Mouse (Mus musculus): Measurements from ENCODE around the gene Cul7. TPM values are rescaled to one million over a fixed set of nuclear protein-coding genes. Genes with fewer than 3 reads are reported as not detected.

The Cul7 gene
- 10 to 100 TPM in 1 of 2 experiments, 1 to 10 TPM in 1; 4.5 to 10.7 TPM for polyA plus RNA-seq (2017; shearing (Covaris generic))

DNA sequence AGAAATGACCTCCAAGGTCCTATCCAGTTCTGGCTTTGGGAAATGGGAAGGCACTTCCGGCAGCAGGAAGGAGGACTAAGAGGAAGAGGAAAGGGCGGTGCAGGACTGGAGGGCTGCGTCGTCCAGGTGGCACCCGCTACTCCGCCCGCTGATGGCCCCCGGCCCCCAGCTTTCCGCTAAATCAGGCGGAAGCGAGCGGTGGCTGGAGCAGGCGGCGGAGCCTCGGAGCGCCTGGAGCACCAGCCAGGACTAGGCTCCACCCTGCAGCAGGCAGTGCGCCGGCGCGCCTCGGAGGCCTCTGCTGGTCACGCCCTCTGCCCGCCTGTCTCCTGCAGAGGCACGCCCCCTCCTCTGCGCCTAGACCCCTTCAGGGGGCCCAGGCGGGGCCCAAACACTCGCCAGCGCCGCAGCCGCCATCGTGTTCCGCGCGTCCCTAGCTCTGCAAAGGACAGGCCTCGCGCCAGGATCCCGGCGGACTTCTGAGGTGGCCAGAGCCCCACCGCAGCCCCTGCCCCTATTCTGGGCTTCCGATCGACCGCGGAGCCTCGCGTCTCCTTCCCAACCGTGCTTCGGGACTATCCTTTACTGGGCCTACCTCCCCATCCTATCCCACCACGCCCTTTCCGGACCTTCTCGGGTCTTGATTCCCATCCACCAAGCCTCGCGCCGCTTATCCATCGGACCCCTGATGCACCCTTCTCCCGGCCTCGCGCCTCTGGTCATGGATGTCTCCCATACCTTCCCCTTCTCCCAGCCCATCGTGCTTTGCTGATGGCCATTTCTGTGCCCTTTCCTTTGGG, at the start of gene Cul7:
TSS of gene Cul7 (plus strand) at position 106 of the 800 bp plus-strand sequence.

DNA sequence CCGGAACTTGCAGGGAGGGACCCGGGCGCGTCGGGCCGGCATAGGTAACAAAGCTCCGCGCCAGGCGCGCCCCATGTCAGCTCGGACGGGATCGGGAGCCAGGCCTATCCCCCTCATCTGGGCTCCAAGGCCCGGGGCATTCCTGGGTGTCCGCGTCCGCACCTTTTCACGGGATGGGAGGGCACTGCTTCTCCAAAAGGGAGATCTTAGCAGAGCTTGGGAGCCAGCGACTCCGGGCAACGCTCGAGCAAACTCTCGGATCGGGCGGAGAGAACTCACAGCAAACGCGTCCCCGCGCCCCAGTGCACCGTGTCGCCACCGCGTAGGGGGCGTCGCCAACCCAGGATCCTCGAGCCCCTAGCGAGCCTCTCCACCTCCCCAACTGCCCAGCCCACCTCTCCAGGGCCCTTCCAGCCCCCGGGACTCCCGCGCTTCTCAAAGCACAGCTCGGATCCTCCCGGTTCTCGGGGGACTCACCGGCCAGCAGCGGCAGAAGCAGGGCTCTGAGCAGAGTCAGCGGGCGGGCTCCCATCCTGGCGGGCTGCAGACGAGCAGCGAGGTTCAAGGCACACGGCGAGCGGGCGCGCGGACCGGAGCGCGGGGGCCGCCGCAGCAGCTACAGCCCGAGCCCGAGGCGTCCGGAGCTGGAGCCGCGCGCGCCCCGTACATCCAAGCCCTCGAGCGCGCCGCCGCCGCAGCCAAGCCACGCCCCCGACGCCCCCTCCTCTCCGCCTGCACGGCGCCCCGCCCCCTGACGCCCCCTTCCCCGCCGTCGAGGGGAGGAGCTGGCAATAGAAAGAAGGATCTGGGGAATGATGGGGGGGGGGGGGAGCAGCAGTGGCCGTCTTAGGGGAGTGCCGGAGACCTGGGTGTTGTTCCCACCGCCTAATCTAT, 21.1 kb upstream of the Cul7 start, which contains the start of gene Ptk7:
TSS of gene Ptk7 (minus strand) at position 714 of the 894 bp plus-strand sequence.

DNA sequence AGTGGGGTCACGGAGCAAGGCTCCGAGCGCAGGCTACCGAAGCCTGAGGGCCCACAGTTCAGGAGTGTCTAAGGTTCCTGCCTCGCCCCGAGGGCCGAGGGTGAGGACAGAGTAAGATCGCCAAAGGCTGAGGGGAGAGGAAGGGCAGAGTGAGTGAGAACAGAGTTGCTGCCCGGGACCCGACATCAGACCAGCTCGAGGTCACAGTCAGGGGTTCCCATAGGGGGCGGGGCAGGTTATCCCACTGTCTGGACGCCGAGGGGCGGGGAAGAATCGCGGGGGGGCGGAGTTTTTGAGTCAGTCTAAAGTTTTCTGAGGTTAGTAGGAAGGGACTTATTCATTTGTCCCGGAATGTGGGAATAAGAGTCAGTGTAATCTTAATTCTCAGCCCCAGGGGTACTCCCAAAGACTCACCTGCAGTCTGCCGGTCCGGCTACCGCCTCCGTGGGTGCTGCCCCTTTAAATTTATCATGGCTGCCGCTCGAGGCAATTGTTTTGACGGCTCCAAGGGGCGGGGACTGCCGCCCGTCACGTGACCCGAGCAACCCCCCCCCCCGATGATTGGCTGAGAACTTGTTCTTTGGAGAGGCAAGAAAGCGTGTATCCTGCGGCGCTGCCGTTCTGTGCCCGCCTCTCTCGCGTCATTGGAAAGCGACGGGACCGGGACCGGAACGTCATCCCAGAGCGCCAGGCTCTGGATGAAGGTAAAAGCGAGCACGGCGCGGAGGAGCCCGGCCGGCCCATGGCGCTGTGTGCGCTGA, 4.4 kb upstream of the Cul7 start, which contains the start of the genes Klc4 and Mrpl2:
TSS of gene Klc4 (minus strand) at position 462 of the 761 bp plus-strand sequence.
TSS of gene Mrpl2 (plus strand) at position 669 of the 761 bp plus-strand sequence.

DNA sequence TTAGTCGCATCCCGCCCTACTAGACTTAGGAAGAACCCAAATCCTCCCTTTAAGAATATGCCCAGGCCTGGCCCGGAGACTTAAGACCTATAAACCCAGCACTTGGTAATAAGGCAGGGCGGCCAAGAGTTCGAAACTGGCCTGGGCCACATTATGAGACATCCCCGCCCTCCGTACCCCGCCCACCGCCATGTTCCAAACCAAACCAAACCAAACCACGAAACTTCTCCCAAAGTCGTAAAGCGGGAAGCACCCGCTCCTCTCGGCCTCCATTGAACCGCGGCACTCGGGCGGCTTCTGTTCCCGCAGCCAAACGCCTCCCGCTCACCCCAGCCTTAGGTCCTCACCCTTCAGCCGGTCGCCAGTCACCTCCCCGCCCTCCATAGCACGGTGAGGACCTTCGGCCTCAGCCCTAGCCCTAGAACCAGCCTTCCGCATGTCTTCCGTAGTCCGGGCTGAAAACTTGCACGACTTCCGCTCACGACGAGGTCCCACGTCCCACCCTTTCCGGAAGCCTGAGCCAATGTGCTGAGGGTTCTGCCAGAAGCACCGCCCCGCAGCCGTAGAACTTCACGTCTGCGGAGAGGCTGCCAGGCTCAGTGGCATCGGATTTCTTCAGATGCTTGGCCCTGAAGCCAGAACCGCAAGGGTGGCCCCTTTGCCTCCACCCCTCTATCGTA, 23.9 kb downstream of the Cul7 start, which contains the start of gene Rrp36:
TSS of gene Rrp36 (minus strand) at position 503 of the 680 bp plus-strand sequence.

DNA sequence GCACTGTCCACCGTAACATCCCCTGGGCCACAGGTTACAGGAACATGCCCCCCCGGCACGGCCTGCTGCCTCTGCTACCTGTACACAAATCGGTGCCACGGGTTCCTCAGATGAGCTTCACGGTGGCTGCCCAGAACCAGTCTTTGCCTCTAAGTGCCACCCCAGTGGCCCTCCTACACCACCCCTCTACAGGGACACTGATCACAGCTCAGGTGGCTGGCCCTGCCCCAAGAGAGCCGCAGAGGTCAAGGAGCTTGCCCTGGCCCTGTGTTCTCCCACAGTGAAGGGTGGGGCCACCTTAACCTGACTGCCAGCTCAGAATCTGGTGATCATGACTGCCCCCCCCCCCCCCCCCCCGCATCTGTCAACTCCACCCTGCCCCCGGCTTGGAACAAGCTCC, 28.3 kb downstream of the Cul7 start, which contains the start of gene Mea1:
TSS of gene Mea1 (plus strand) at position 378 of the 400 bp plus-strand sequence.

DNA sequence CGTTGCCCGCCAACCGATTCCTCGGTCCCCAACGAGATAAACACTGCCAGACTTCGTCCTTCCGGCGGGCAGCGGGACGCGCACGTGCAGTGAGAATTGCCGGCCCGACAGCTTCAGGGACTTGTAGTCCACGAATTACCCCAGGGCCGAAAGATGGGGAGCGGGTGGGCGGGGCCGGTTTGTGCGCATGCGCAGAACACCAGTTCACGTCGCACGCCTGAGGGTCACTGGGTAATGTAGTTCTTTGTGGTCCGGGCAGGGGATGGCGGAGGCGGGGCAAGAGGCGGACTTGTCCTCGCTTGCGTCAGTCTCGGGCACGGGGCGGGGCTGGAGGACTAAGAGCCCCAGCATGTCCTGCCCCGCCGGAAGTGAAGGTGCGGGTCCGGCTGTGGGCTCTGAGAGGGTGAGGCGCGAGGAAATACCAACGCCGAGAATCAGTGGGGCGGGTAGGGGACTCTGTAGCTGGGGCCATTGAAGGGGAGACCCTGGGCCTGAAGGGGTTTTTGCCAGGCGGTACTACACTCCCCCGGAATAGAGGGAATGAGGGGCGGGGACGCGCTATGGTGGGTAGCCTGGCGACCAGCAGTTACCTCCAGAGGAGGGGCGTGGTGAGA, 30.7 kb downstream of the Cul7 start, which contains the start of gene Klhdc3:
TSS of gene Klhdc3 (minus strand) at position 155 of the 614 bp plus-strand sequence.

DNA sequence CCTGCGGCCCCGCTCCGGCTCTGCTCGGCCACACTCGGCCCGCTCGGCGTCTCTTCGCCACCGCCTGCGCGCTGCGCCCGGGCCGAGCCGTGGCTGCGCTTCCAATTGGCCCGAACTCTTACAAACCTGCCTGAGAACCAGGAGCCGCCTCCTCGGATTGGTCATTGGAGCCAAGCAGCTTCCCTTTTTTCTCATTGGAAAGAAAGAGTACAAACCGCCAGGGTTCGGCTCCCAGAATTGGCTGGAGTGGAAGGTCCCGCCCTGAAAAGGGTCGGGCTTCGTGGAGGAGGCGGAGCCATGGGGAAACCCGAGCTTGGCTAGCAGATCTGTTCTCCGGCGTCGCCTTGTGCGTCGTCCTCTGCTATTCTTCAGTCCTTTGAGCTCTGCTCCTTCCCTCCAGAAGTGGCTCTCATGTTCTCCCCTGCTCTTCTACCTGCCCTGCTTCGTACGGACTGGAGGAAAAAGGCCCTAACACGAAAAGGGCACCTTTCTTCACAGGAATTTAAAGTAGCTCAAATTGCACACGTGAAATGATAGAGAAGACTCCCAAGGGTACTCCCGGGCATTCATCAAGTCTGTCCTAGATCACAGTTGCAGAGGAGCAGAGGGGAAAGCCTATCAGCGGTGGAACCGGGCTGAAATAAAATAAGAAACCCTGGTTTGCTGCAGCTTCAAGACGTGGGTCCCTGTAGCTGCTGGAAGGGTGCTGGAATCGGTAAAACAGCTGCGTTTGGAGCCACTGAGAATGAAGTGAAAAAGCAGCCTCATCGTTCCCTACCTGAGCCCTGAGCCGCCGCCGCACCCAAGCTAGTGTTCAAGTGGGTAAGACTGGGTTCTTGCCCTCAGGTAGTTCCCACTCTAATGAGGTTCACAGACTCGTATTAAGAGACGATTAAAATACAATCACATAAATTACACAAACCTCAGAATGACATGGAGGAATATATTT, 55.0 kb downstream of the Cul7 start, which contains the start of gene Ppp2r5d:
TSS of gene Ppp2r5d (minus strand) at position 225 of the 949 bp plus-strand sequence.

DNA sequence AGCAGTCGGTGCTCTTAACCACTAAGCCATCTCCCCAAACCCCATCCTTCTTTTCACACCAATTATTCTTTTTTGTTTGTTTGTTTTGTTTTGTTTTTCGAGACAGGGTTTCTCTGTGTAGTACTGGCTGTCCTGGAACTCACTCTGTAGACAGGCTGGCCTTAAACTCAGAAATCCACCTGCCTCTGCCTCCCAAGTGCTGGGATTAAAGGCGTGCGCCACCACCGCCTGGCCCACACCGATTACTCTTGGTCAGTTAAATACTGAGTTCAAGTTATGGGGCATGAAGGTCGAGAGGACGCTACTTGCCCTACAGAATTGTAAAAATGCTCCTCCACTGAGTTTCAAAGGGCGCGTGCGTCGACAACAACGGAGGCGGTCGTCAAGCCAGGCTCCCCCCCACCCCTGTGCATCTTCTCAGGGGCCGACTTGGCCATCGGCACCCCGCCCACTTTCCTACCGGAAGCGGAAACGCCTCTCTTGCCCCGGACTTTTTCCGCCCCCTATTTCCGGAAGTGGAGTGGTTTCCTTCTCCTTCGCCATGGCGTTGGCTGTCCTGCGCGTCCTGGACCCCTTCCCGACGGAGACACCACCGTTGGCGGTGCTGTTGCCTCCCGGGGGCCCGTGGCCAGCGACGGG, 60.9 kb downstream of the Cul7 start, which contains the start of gene Pex6:
TSS of gene Pex6 (plus strand) at position 505 of the 639 bp plus-strand sequence.

Other genes starting within 250 kb of the Cul7 start
- under 1 TPM in 1 of 2 experiments, not detected in 1; 0.33 TPM for gene Crip3, start 221.4 kb upstream of the Cul7 start, polyA plus RNA-seq (2017; shearing (Covaris generic))
- under 1 TPM in 1 of 2 experiments, not detected in 1; 0.11 TPM for gene Slc22a7, start 211.9 kb upstream of the Cul7 start, polyA plus RNA-seq (2017; shearing (Covaris generic))
- gene Ttbk1, start 162.7 kb upstream of the Cul7 start, polyA plus RNA-seq (2017; shearing (Covaris generic)) = 1 to 10 TPM; 1.1 to 1.6 TPM
- 1 to 10 TPM in 1 of 2 experiments, under 1 TPM in 1; 0.55 to 4.5 TPM for gene Dnph1, start 153.6 kb upstream of the Cul7 start, polyA plus RNA-seq (2017; shearing (Covaris generic))
- gene Cul9, start 103.9 kb upstream of the Cul7 start, polyA plus RNA-seq (2017; shearing (Covaris generic)) = 1 to 10 TPM; 6.1 to 7.9 TPM
- 10 to 100 TPM; 37.4 to 37.8 TPM for gene Srf, start 94.2 kb upstream of the Cul7 start, polyA plus RNA-seq (2017; shearing (Covaris generic))
- gene Ptk7, start 20.8 kb upstream of the Cul7 start, polyA plus RNA-seq (2017; shearing (Covaris generic)) = under 1 TPM; 0.05 to 0.65 TPM
- 10 to 100 TPM; 20.3 to 22.7 TPM for gene Klc4, start 4.3 kb upstream of the Cul7 start, polyA plus RNA-seq (2017; shearing (Covaris generic))
- gene Mrpl2, start 4.1 kb upstream of the Cul7 start, polyA plus RNA-seq (2017; shearing (Covaris generic)) = 10 to 100 TPM; 43.1 to 70.4 TPM
- 10 to 100 TPM; 58.4 to 61.9 TPM for gene Rrp36, start 24.0 kb downstream of the Cul7 start, polyA plus RNA-seq (2017; shearing (Covaris generic))
- gene Mea1, start 28.5 kb downstream of the Cul7 start, polyA plus RNA-seq (2017; shearing (Covaris generic)) = 100 to 1,000 TPM; 121 to 157 TPM
- 10 to 100 TPM; 49.1 to 55.5 TPM for gene Klhdc3, start 30.6 kb downstream of the Cul7 start, polyA plus RNA-seq (2017; shearing (Covaris generic))
- 10 to 100 TPM; 68.8 to 83.5 TPM for gene Ppp2r5d, start 54.8 kb downstream of the Cul7 start, polyA plus RNA-seq (2017; shearing (Covaris generic))
- 10 to 100 TPM; 46.9 to 49.2 TPM for gene Pex6, start 61.1 kb downstream of the Cul7 start, polyA plus RNA-seq (2017; shearing (Covaris generic))
- 1 to 10 TPM; 1.2 to 2.7 TPM for gene Gnmt, start 78.8 kb downstream of the Cul7 start, polyA plus RNA-seq (2017; shearing (Covaris generic))
- 10 to 100 TPM; 52.9 to 67.7 TPM for gene Cnpy3, start 101.9 kb downstream of the Cul7 start, polyA plus RNA-seq (2017; shearing (Covaris generic))
- under 1 TPM in 1 of 2 experiments, not detected in 1; 0.66 TPM for gene Ptcra, start 113.4 kb downstream of the Cul7 start, polyA plus RNA-seq (2017; shearing (Covaris generic))
- gene 2310039H08Rik, start 122.3 kb downstream of the Cul7 start, polyA plus RNA-seq (2017; shearing (Covaris generic)) = 10 to 100 TPM; 25.3 to 26.4 TPM
- gene Rpl7l1, start 132.3 kb downstream of the Cul7 start, polyA plus RNA-seq (2017; shearing (Covaris generic)) = 100 to 1,000 TPM; 118 to 123 TPM
- 10 to 100 TPM; 35.0 to 36.8 TPM for gene Bicral, start 208.1 kb downstream of the Cul7 start, polyA plus RNA-seq (2017; shearing (Covaris generic))
- 10 to 100 TPM; 52.3 to 54.9 TPM for gene Tbcc, start 240.3 kb downstream of the Cul7 start, polyA plus RNA-seq (2017; shearing (Covaris generic))

Data from inflammation-experienced regulatory T-cells (primary cell).